Mouse (Mus musculus) skeletal muscle tissue, postnatal 0 days (tissue): ENCODE data around the gene Hsd3b5. TPM values are rescaled to one million over a fixed set of nuclear protein-coding genes. Genes with fewer than 3 reads are reported as not detected.

Experiments used
- polyA plus RNA-seq: library from polyadenylated mRNA; unstranded; fragments of >200 nt; fragmentation: Nextera tagmentation; extraction: Ambion mirVana; gene quantifications from 2 replicates; pipeline ENCODE4 v1.2.1, GENCODE M21; 2015

Hsd3b5 gene
- polyA plus RNA-seq: not detected in 2 replicates

DNA sequence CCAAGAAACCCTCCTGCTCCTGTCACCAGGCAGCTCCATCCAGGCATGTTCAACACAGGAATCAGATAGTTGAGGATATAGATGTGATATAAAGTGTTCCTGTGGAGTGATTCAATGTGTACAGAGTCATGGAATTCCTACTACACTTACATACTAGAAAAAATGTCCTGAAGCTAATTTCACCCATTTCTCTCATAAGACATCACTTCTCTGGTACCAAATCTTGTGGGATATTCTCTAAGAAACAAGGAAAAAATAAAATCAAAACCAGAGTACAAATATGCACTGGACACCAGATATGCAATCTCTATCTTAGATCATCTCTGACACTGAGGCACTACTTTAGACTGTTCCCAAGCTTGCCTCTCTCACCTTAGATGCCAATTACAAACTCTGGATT, at the start of gene Hsd3b5:
Gene Hsd3b5 (minus strand): TSS at position 101 of the 400 bp plus-strand sequence.

DNA sequence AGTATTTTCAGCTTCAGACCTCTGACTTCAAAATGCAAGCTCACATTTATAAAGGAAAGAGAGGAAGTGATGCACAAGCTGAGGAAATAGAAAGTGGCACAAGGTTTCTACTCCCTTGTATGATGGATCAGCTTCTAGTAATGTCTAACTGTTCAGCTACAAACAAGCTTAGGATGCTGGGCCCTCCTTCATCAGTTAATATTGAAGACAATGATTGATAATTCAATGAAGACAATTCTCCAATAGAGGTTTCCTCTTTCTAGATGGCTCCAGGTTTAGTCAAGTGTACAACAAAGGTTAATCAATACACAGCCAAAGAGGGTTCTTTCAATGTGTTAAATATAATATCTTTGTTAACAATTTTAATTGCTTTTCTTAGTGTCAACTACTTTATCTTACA, 41.3 kb downstream of the Hsd3b5 start, which contains the start of gene Gm10681:
Gene Gm10681 (minus strand): TSS at position 101 of the 400 bp plus-strand sequence.

Other genes with a start within 250 kb of the Hsd3b5 start
- gene Zfp697, start 247.8 kb downstream of the Hsd3b5 start, polyA plus RNA-seq: 3.2 TPM in 2 replicates
- not detected in 2 replicates for gene Gm4450, start 173.1 kb downstream of the Hsd3b5 start, polyA plus RNA-seq
- gene Hsd3b4, start 119.7 kb downstream of the Hsd3b5 start, polyA plus RNA-seq: not detected in 2 replicates
- not detected in 2 replicates for gene Gm10681, start 41.4 kb downstream of the Hsd3b5 start, polyA plus RNA-seq
- not detected in 2 replicates for gene Hsd3b2, start 94.3 kb upstream of the Hsd3b5 start, polyA plus RNA-seq
- gene Hsd3b3, start 132.9 kb upstream of the Hsd3b5 start, polyA plus RNA-seq: not detected in 2 replicates
- not detected in 2 replicates for gene Hsd3b6, start 184.2 kb upstream of the Hsd3b5 start, polyA plus RNA-seq
- 0.07 TPM in 1 of 2 replicates, not detected in the other for gene Hsd3b1, start 229.5 kb upstream of the Hsd3b5 start, polyA plus RNA-seq